Mouse (Mus musculus) thymus, adult 2 months (tissue): Measurements from ENCODE around the gene Cmss1. TPM values are rescaled to one million over a fixed set of nuclear protein-coding genes. Genes with fewer than 3 reads are reported as not detected.
A peak's percentile ranks its signal among the peaks of the same experiment; 100 is the strongest.

ENCODE experiments used
- DNase-seq: peaks from one replicate; pipeline ENCODE4 v3.0.0; 2021
- H3K27ac ChIP-seq: fragments of 200-500 bp; 2 replicates; pipeline ENCODE4 v1.5.1; 2012; ENCODE audit warnings: low read length, control low read depth; ENCODE audit not compliant: control insufficient read depth, insufficient read depth
- H3K27me3 ChIP-seq: fragments of 200-500 bp; 2 replicates; pipeline ENCODE4 v1.6.1; 2012; ENCODE audit warnings: mild to moderate bottlenecking, low read length, moderate library complexity, mixed read lengths; ENCODE audit not compliant: control insufficient read depth, insufficient read depth
- H3K36me3 ChIP-seq: fragments of 200-500 bp; 2 replicates; pipeline ENCODE4 v1.6.1; 2012; ENCODE audit warnings: mild to moderate bottlenecking, low read length, moderate library complexity; ENCODE audit not compliant: control insufficient read depth, insufficient read depth
- H3K4me1 ChIP-seq: fragments of 200-500 bp; replicated peaks from 2 replicates; pipeline ENCODE4 v1.6.1; 2012; ENCODE audit warnings: low read length; ENCODE audit not compliant: control insufficient read depth, insufficient read depth
- H3K4me3 ChIP-seq: fragments of 200-500 bp; 2 replicates; pipeline ENCODE4 v1.5.1; 2012; ENCODE audit warnings: mild to moderate bottlenecking, low read length, control low read depth, moderate library complexity; ENCODE audit not compliant: control insufficient read depth, insufficient read depth
- CTCF ChIP-seq: fragments of 200-500 bp; IDR thresholded peaks from 2 replicates; pipeline ENCODE4 v1.5.1; 2012; ENCODE audit warnings: mild to moderate bottlenecking, control low read depth, low read length, moderate library complexity, borderline replicate concordance; ENCODE audit not compliant: control insufficient read depth, poor library complexity, insufficient read depth; ENCODE audit errors: extremely low read depth
- POLR2A ChIP-seq: fragments of 200-500 bp; IDR thresholded peaks from 2 replicates; pipeline ENCODE4 v1.6.1; 2012; ENCODE audit warnings: mild to moderate bottlenecking, low read length, control low read depth, moderate library complexity; ENCODE audit not compliant: control insufficient read depth, poor library complexity, insufficient read depth; ENCODE audit errors: extremely low read depth
- WGBS: fragments of 180-500 bp; shearing (Covaris S2); methylation state at CpG from one replicate; pipeline ENCODE4 v1.1.7; 2018; 5-methylcytosine and 5-hydroxymethylcytosine counted together
- polyA plus RNA-seq: library from polyadenylated mRNA; depleted of rRNA; stranded (reverse); fragments of >200 nt; gene quantifications from 2 replicates; pipeline ENCODE4 v1.2.3, GENCODE M21; 2012

Cmss1 gene
- polyA plus RNA-seq, 1 experiment: 6.2 TPM

GRCm38 (mm10) chr16:57500851-57501250 is 105.8 kb downstream of the Cmss1 start:
- Histone ChIP-seq H3K27me3 (no peaks in the 10 kb centered on the region), H3K27ac (no peak overlapping the region), H3K36me3 (no peaks in the 10 kb centered on the region), H3K4me3 (no peak overlapping the region), H3K4me1 (peaks cover 8% of the 10 kb centered on the region)
- DNase-seq: no peak
- TF ChIP-seq CTCF (no peak), POLR2A (no peak)
- 69% methylated on average over 3 of the region's 3 CpGs for WGBS

- no peaks in the 10 kb centered on the region for H3K36me3 ChIP-seq
- WGBS: 94% methylated on average over 10 of the region's 10 CpGs
- H3K27ac ChIP-seq: 0 out of 2 replicates have a peak overlapping the region, but pooled peaks have one; percentile 10
- H3K4me1 ChIP-seq: peaks cover 10% of the 10 kb centered on the region
- no peaks in the 10 kb centered on the region for H3K27me3 ChIP-seq
- no peak overlapping the region for H3K4me3 ChIP-seq
- DNase-seq: no peak
- TF ChIP-seq POLR2A: no peak
- TF ChIP-seq CTCF: no peak
These were observed 110.1 kb downstream of the Cmss1 start for GRCm38 (mm10) chr16:57496437-57497173.

DNA sequence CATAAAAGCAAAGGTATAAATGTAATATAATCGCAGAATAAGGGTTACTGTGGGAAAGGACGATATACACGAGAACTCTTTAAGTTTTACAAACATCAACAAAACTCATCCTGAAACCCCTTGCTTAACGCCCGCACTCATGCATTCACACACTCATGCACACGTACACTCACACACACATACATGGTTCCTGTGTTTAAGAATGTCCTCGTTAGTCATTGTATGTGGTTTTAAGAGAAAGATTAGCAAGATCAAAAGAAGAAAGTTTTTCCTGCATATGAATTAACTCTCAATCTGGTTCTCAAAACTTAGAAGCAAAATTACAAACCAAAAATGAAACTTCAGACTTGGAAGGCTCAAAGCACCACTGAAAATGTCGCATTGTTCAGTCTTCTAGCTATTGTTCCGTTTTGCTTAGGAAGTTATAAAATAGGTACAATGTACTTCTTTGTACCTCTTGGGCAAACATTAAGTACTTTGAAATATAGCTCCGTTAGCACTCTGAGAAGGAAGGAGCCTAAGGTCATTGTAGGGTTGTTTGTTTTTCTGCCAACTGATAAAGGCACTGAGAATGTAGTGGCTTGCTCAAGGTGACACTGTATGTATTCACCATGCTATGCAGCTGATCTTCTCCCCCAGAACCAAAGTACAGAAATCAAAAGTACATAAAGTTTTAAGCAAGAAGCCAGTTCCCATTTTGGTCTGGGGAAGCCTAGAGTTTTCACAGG is 111.0 kb downstream of the Cmss1 start:
- TF ChIP-seq CTCF (no peak), POLR2A (no peak)
- no peaks in the 10 kb centered on the region for H3K27me3 ChIP-seq
- DNase-seq: no peak
- H3K4me3 ChIP-seq: no peak overlapping the region
- 42% methylated on average over 10 of the region's 10 CpGs for WGBS
- no peak overlapping the region; the same call in 1 of the 2 replicates for H3K27ac ChIP-seq
- H3K36me3 ChIP-seq: no peaks in the 10 kb centered on the region
- peaks cover 10% of the 10 kb centered on the region for H3K4me1 ChIP-seq

- DNase-seq: no peak
- H3K27me3 ChIP-seq: no peaks in the 10 kb centered on the region
- no peak overlapping the region for H3K27ac ChIP-seq
- TF ChIP-seq POLR2A: no peak
- TF ChIP-seq CTCF: no peak
- no peaks in the 10 kb centered on the region for H3K36me3 ChIP-seq
- H3K4me1 ChIP-seq: peaks cover 8% of the 10 kb centered on the region
- no peak overlapping the region for H3K4me3 ChIP-seq
- 92% methylated on average over 4 of the region's 4 CpGs for WGBS
These were observed 114.8 kb downstream of the Cmss1 start for GRCm38 (mm10) chr16:57491853-57492252.

- H3K4me3 ChIP-seq: no peak overlapping the region
- no peak for DNase-seq
- TF ChIP-seq CTCF: no peak
- no peak for TF ChIP-seq POLR2A
- H3K36me3 ChIP-seq: no peaks in the 10 kb centered on the region
- no peak overlapping the region for H3K27ac ChIP-seq
- WGBS: 98% methylated on average over 8 of the region's 8 CpGs
- H3K27me3 ChIP-seq: no peaks in the 10 kb centered on the region
- peaks cover 2% of the 10 kb centered on the region; the same call in 1 of the 2 replicates for H3K4me1 ChIP-seq
These were observed 116.0 kb downstream of the Cmss1 start for GRCm38 (mm10) chr16:57490691-57491090.

GRCm38 (mm10) chr16:57488661-57489060 is 118.0 kb downstream of the Cmss1 start:
- DNase-seq: no peak
- no peaks in the 10 kb centered on the region for H3K36me3 ChIP-seq
- TF ChIP-seq CTCF (no peak), POLR2A (no peak)
- H3K27me3 ChIP-seq: no peaks in the 10 kb centered on the region
- no peak overlapping the region for H3K4me3 ChIP-seq
- H3K27ac ChIP-seq: no peak overlapping the region
- no peaks in the 10 kb centered on the region for H3K4me1 ChIP-seq
